Mouse (Mus musculus) spleen, postnatal 4 days (tissue): ENCODE data around the gene Ddx39.

Source experiments
- DNase-seq, 2 experiments: peaks; one replicate each; pipeline ENCODE4 v3.0.0; 2022; ENCODE audit warnings: low spot score in 2 of 2

Gene Ddx39

GRCm38 (mm10) chr8:83698661-83699453 lies 16.1 kb upstream of the Ddx39 start, which contains the start of gene Pkn1:
Gene Pkn1 (minus strand): TSS chr8:83699179.
- peak; percentile 76 to 87 for DNase-seq

- peak in 1 of 2 experiments; percentile 23 for DNase-seq
These were observed 15.4 kb upstream of the Ddx39 start for GRCm38 (mm10) chr8:83699566-83699965.

- DNase-seq = no peak
These were observed 14.4 kb upstream of the Ddx39 start for GRCm38 (mm10) chr8:83700423-83701085.

GRCm38 (mm10) chr8:83703426-83703825 lies 11.6 kb upstream of the Ddx39 start:
- no peak for DNase-seq

- no peak for DNase-seq
These were observed 8.6 kb upstream of the Ddx39 start for GRCm38 (mm10) chr8:83706411-83706810.

- no peak for DNase-seq
These were observed 7.4 kb upstream of the Ddx39 start for GRCm38 (mm10) chr8:83707554-83707953.

GRCm38 (mm10) chr8:83714676-83715030 lies 324 bp upstream of the Ddx39 start:
- DNase-seq = no peak

GRCm38 (mm10) chr8:83715771-83716170 lies 794 bp downstream of the Ddx39 start:
- no peak for DNase-seq

- no peak for DNase-seq
These were observed 1.6 kb downstream of the Ddx39 start for GRCm38 (mm10) chr8:83716563-83716962.

GRCm38 (mm10) chr8:83719048-83719447 lies 4.1 kb downstream of the Ddx39 start:
- DNase-seq = peak in 1 of 2 experiments; percentile 51

- DNase-seq = peak in 1 of 2 experiments; percentile 53
These were observed 4.7 kb downstream of the Ddx39 start for GRCm38 (mm10) chr8:83719693-83720092.

GRCm38 (mm10) chr8:83721405-83722025 lies 6.5 kb downstream of the Ddx39 start:
- no peak for DNase-seq

- no peak for DNase-seq
These were observed 7.7 kb downstream of the Ddx39 start for GRCm38 (mm10) chr8:83722631-83723030.

GRCm38 (mm10) chr8:83723447-83724083 lies 8.6 kb downstream of the Ddx39 start:
- DNase-seq = no peak

GRCm38 (mm10) chr8:83724697-83725482 lies 9.9 kb downstream of the Ddx39 start:
- DNase-seq = peak; percentile 80 to 90

- no peak for DNase-seq
These were observed 10.6 kb downstream of the Ddx39 start for GRCm38 (mm10) chr8:83725521-83726102.

GRCm38 (mm10) chr8:83729009-83729807 lies 14.2 kb downstream of the Ddx39 start:
- peak in 1 of 2 experiments; percentile 50 for DNase-seq

- no peak for DNase-seq
These were observed 16.9 kb downstream of the Ddx39 start for GRCm38 (mm10) chr8:83731906-83732305.

GRCm38 (mm10) chr8:83732919-83733318 lies 17.9 kb downstream of the Ddx39 start:
- no peak for DNase-seq

GRCm38 (mm10) chr8:83736681-83737080 lies 21.7 kb downstream of the Ddx39 start:
- no peak for DNase-seq
